Comparison of ENCODE assay signal across 8 mouse cellular contexts in the genomic region with DNA sequence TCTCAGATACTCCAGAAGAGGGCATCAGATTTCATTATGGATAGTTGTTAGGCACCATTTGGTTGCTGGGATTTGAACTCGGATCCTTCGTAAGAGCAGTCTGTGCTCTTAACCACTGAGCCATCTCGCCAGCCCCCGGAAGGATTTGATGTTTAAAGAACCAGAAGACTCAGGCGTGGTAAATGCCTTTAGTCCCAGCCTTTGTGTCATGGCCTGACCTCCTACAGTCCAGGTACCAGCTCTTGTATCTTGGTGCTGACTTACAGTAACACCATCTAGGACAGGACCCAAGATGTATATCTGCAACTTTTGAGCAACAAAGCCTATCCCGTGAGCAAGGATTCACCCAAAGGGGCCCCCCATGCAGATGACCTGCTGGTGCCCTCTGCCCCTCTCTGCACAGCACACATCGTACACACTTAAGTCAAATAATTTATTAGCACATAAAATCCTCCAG. TPM values are rescaled to one million over a fixed set of nuclear protein-coding genes. Genes with fewer than 3 reads are reported as not detected.
DNase-seq lines count a peak whose midpoint lies in the region.

No protein-coding gene starts in this region.

- H3K9me3 ChIP-seq in heart, embryonic 10.5 days = no peaks in the 10 kb centered on the region
- H3K9me3 ChIP-seq in hindbrain, embryonic 10.5 days = no peaks in the 10 kb centered on the region

- H3K4me3 ChIP-seq in heart, embryonic 10.5 days = peak overlapping the region; percentile 97
- H3K4me3 ChIP-seq in hindbrain, embryonic 10.5 days = peak overlapping the region; percentile 90

- peaks cover 62% of the 10 kb centered on the region for H3K36me3 ChIP-seq in heart, embryonic 10.5 days
- peaks cover 64% of the 10 kb centered on the region for H3K36me3 ChIP-seq in hindbrain, embryonic 10.5 days

- peaks cover 52% of the 10 kb centered on the region for H3K4me1 ChIP-seq in heart, embryonic 10.5 days
- peaks cover 68% of the 10 kb centered on the region for H3K4me1 ChIP-seq in hindbrain, embryonic 10.5 days (replicated peaks)

- intact Hi-C loops in left cerebral cortex, postnatal 10 days (cut with DNase I) = loop anchor here (5.0 kb wide), 1 partner anchor 43 kb away; no protein-coding TSS in a partner anchor

- H3K27me3 ChIP-seq in heart, embryonic 10.5 days (ENCODE audit: insufficient read depth, poor library complexity, severe bottlenecking) = no peaks in the 10 kb centered on the region
- H3K27me3 ChIP-seq in hindbrain, embryonic 10.5 days (ENCODE audit: insufficient read depth, poor library complexity, severe bottlenecking) = no peaks in the 10 kb centered on the region

- DNase-seq in heart, embryonic 10.5 days (ENCODE audit: low spot score) = no peak
- no peak for DNase-seq in heart, adult 18-20 months
- DNase-seq in MN1 (ENCODE audit: low spot score) = peak; percentile 35
- DNase-seq in hindbrain, embryonic 10.5 days (ENCODE audit: low spot score) = peak; percentile 52
- DNase-seq in mesoderm, embryonic 11.5 days (ENCODE audit: low read depth, low spot score) = peak; percentile 60
- no peak for DNase-seq in left cerebral cortex, adult 8-10 months (ENCODE audit: low spot score in 2 of 2)
- no peak for DNase-seq in layer of hippocampus, adult 9-11 months
- DNase-seq in left cerebral cortex, postnatal 10 days (ENCODE audit: extremely low spot score in 1 of 2, low spot score in 2 of 2) = no peak

- 22% methylated on average over 7 of the region's 7 CpGs for WGBS in heart, embryonic 10.5 days
- 22% methylated on average over 7 of the region's 7 CpGs for WGBS in hindbrain, embryonic 10.5 days

- H3K27ac ChIP-seq in heart, embryonic 10.5 days = peak overlapping the region; percentile 96
- H3K27ac ChIP-seq in hindbrain, embryonic 10.5 days = peak overlapping the region; percentile 99

RNA-seq across cellular contexts. Expression of gene Rps11, which starts 0.9 kb away (rescaled TPM):
- 1,266 and 1,534 TPM in 2 replicates for polyA plus RNA-seq in heart, embryonic 10.5 days (2016; fragmentation: Nextera tagmentation; extraction: Ambion mirVana)
- total RNA-seq in heart, adult 18-20 months (2021) = 100 to 1,000 TPM; 512 to 646 TPM
- 1,526 and 1,700 TPM in 2 replicates for polyA plus RNA-seq in hindbrain, embryonic 10.5 days (2016; fragmentation: Nextera tagmentation; extraction: Ambion mirVana)
- total RNA-seq in left cerebral cortex, adult 8-10 months (2022) = 100 to 1,000 TPM; 467 to 554 (median 521) TPM
- 100 to 1,000 TPM; 482 to 530 TPM for total RNA-seq in left cerebral cortex, postnatal 10 days (2021)

RNA-seq across cellular contexts. Expression of gene Rpl13a, which starts 3.4 kb away (rescaled TPM):
- 873 and 1,060 TPM in 2 replicates for polyA plus RNA-seq in heart, embryonic 10.5 days (2016; fragmentation: Nextera tagmentation; extraction: Ambion mirVana)
- 100 to 1,000 TPM; 714 to 715 TPM for total RNA-seq in heart, adult 18-20 months (2021)
- 1,174 and 1,234 TPM in 2 replicates for polyA plus RNA-seq in hindbrain, embryonic 10.5 days (2016; fragmentation: Nextera tagmentation; extraction: Ambion mirVana)
- 100 to 1,000 TPM; 804 to 903 (median 864) TPM for total RNA-seq in left cerebral cortex, adult 8-10 months (2022)
- 100 to 1,000 TPM; 739 TPM for total RNA-seq in left cerebral cortex, postnatal 10 days (2021)

RNA-seq across cellular contexts. Expression of gene Gm45713, which starts 10.9 kb away (rescaled TPM):
- 0.36 and 0.58 TPM in 2 replicates for polyA plus RNA-seq in heart, embryonic 10.5 days (2016; fragmentation: Nextera tagmentation; extraction: Ambion mirVana)
- under 1 TPM; 0.26 to 0.47 TPM for total RNA-seq in heart, adult 18-20 months (2021)
- 0.13 and 0.15 TPM in 2 replicates for polyA plus RNA-seq in hindbrain, embryonic 10.5 days (2016; fragmentation: Nextera tagmentation; extraction: Ambion mirVana)
- total RNA-seq in left cerebral cortex, adult 8-10 months (2022) = not detected
- total RNA-seq in left cerebral cortex, postnatal 10 days (2021) = not detected

RNA-seq across cellular contexts. Expression of gene Flt3l, which starts 11.1 kb away (rescaled TPM):
- 2.5 and 3.1 TPM in 2 replicates for polyA plus RNA-seq in heart, embryonic 10.5 days (2016; fragmentation: Nextera tagmentation; extraction: Ambion mirVana)
- total RNA-seq in heart, adult 18-20 months (2021) = 1 to 10 TPM; 2.7 to 5.3 TPM
- 0.85 and 2.0 TPM in 2 replicates for polyA plus RNA-seq in hindbrain, embryonic 10.5 days (2016; fragmentation: Nextera tagmentation; extraction: Ambion mirVana)
- 1 to 10 TPM; 6.5 to 8.2 (median 7.5) TPM for total RNA-seq in left cerebral cortex, adult 8-10 months (2022)
- total RNA-seq in left cerebral cortex, postnatal 10 days (2021) = 1 to 10 TPM; 2.7 to 3.3 TPM

RNA-seq across cellular contexts. Expression of gene Fcgrt, which starts 21.5 kb away (rescaled TPM):
- 7.8 and 10.2 TPM in 2 replicates for polyA plus RNA-seq in heart, embryonic 10.5 days (2016; fragmentation: Nextera tagmentation; extraction: Ambion mirVana)
- 10 to 100 TPM; 60.3 to 66.8 TPM for total RNA-seq in heart, adult 18-20 months (2021)
- polyA plus RNA-seq in hindbrain, embryonic 10.5 days (2016; fragmentation: Nextera tagmentation; extraction: Ambion mirVana) = 9.9 and 13.1 TPM in 2 replicates
- 10 to 100 TPM; 18.6 to 21.9 (median 19.9) TPM for total RNA-seq in left cerebral cortex, adult 8-10 months (2022)
- 10 to 100 TPM; 16.5 to 18.7 TPM for total RNA-seq in left cerebral cortex, postnatal 10 days (2021)

Comparison
In these comparisons a context has a peak if more than half of its experiments do, and no peak if none do; other contexts are left out.
1. DNase-seq: peak in MN1 (single experiment), hindbrain, embryonic 10.5 days (single experiment) and mesoderm, embryonic 11.5 days (single experiment); none in heart, embryonic 10.5 days (single experiment), heart, adult 18-20 months (0 of 2), left cerebral cortex, adult 8-10 months (0 of 2), layer of hippocampus, adult 9-11 months (single experiment) and left cerebral cortex, postnatal 10 days (0 of 2).